Mouse (Mus musculus) MN1 (cell line): ENCODE measurements around the gene Arid1b.
A peak's percentile ranks its signal among the peaks of the same experiment; 100 is the strongest.

Source experiments
- DNase-seq: peaks from one replicate; pipeline ENCODE4 v3.0.0-alpha.2; 2016; ENCODE audit warnings: low spot score

Arid1b gene

DNA sequence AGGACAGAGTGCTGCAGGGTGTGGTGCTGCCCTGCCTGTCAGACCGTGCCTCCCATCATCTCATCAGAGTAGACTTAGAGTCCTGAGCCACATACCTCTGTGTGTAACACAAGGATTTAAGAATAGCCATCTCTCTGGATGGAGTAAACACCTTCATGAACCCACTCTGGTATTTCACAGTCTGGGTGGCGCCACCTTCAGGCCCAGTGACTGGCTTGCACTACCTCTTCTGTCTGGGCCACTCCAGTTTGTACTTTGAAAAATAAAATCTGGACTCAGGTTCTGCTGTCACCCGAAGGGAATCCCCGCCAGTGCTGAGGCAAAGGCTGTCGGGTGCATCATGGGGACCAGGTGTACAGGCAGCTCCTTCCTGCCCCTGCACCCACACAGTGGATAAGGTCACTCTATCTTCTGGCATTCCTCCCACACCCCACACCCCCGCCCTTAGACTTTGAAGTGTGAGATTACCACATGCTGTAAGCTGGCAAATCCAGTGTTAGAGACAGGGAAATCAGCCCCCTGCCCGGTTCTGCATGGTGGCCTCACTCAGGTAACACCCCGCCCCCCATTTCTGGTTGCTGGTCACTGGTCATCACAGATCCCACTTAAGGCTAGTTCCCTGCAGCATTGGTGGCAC lies 327.6 kb downstream of the Arid1b start:
- DNase-seq = no peak

DNA sequence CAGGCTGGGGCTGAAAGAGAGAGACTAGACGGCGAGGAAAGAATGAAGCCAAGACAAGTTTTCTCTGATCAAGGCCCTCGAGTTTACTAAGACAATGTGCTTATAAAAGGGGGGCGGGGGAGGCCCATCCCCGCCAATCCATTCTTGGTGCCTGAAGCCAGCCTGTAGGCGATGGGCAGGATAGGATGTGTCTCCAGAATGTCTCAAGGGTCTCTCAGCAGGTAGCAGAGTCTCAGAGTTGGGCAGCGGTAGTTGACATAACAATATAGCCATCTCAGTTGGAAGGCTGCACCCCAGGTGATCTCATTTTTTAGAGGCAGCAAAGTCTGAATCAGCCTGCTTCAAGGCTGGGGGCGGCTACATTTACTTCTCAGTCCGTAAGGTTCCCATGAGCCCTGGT lies 328.5 kb downstream of the Arid1b start:
- no peak for DNase-seq

DNA sequence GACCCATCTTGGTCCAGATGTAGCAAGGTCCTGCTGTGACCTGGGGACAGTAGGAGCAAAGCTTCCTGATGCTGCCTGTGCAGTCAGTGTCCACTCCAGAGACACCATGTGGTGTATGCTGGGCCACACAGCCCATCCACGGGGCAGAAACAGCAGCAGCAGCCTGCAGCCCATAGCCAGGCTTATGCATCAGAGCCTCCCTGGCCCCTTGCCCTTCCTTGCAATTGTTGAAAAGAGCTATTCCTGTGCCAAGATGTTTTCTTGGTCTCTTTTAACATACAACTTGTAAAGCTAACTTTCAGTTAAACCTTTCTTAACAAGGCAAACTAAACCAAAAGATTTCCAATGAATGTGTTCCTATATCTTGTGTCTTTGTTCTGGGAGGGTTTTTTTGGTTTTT lies 329.6 kb downstream of the Arid1b start:
- no peak for DNase-seq

DNA sequence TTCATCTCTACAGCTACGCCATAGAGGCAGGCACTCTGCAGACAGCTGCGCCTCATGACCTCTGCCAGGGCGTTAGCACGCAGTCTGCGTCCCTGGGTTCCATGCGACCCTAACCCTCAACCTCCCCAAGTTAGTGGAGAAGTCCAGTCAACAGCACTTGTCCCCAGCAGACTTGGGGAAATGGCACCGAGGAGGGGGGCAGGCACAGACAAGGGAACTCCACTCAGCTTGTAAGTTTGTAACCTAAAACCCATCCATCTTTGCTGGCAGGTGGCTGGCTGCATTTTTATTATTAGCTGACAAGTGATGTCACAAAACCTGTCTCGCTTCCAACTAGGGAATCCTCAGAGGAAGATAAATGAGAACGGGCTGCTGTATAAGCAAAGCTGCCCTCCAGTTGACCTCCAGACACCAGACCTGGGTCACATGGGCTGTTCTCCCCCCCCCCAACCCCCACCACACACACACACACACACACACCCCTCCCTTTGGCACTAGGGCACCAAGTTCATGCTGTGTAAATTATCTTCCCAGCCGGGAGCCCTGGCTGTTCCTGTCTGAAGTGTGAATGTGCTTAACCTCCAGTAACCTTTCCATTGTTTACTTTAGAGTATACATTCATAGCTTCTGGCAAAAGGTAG lies 330.2 kb downstream of the Arid1b start:
- DNase-seq = peak; percentile 72

DNA sequence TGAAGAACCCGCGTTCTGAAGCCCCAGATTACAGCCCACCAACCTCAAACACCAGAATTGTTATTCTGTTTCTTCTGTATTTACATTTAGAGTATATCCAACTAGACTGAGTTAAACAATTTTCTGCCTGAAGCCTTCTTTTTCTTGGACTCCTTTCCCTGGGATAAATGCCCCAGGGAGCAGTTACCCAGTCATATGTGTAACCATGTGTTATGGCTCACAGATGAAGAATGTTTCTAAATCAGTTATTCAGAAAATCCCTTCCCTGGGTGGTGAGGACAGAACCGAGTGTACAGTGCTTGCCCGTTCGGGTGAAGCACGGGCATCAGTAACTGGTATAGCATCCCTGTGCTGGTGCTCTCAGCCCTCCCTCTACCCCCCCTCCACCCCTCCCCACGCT lies 332.6 kb downstream of the Arid1b start:
- DNase-seq = no peak

DNA sequence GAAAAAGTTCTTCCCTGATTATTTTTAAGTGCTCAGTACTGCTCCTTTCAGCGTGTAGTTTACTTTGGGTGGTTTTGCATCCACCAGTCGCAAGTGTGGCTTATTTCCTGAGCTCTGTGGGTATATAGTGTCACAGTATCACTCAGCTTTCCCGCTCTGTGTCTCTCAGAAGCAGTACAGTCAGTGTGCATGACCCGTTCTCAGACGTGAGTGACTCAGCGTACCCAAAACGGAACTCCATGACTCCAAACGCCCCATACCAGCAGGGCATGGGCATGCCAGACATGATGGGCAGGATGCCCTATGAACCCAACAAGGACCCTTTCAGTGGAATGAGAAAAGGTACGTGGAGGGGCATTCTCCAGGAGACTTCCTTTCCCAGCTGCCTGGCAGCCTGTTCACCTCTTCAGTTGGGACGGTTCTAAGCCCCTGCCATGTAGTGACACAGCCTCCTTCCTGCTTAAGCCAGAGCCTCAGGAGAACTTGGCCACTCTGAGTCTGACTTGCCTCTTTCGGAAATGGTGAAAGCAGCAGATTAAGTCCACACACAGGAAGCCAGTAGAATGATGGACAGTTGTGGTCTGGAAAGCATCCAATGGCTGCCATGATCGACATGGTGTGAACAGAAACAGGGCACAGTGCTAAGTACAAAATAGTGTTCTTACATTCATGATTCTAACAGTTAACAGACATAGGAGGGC lies 333.5 kb downstream of the Arid1b start:
- no peak for DNase-seq

DNA sequence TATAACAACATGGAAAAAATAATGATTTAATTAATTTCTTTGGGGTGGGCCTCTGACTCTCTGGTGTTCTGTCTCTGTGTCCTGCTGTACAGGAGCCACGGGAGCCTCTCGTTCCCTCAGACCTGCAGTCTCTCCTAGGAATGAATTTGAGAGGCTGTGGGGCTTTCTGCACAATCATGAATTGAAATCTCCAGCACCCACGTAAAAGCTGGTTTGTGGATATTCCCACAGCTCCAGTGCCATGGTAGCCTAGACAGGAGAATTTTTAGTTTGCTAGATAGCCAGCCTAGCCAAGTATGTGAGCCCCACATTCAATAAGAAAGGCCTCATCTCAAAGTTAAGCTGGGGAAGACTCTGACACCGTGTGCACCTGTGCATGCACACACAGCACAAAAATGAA lies 335.3 kb downstream of the Arid1b start:
- no peak for DNase-seq

DNA sequence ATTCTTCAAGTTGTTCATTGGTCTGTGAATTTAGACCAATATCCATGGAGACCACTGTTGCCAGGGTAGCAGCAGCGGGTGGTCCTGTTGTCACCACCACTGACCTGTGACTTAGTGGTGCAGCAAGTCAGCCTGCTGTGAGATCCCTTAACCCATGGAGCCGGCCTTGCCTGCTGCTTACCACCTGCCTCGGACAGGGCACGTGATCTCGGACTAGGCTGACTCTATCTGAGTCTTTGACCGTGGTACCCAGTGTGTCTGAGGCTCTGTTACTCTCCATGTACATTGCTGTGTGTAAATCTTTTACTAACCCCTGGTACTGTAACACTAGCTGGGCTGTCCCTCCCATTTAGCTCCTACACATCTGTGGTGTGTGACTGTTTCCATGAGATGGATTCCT lies 335.9 kb downstream of the Arid1b start:
- no peak for DNase-seq

DNA sequence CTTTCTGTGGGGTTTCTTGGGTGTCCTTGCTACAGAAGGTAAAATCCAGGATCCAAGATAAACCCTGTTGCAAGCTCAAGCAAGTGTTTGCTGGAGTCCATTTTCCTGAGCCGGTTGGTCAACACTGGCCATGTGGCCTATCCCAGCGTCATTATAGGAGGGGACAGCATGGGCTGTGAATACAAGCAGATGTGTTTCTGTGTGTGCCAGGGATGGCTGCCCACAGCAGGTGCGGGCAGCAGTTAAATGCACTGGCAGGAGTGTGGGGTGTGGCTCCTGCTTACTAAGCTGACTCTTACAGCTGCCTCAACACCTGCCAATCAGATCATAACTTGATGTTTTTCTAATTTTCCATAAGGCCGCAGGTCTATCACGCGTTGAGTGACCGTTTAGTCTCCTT lies 336.5 kb downstream of the Arid1b start:
- DNase-seq = no peak

DNA sequence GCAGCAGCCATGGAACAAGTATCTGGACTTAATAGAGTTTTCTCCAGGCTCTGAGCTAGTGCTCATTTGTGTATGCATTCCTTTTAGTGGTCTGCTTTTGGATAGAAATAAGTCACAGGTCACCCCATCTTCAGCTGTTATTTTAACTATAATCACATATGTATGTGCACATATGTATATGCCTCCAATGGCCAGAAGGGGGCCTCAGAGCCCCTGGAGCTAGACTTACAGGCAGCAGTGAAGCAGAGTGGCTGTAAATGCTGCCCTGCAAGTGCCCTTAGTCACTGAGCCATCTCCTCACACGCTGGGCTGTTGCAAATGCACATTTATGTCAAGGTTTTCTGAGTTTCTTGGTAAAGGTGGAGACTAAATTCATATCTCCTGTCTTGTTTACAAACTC lies 337.3 kb downstream of the Arid1b start:
- peak; percentile 30 for DNase-seq

DNA sequence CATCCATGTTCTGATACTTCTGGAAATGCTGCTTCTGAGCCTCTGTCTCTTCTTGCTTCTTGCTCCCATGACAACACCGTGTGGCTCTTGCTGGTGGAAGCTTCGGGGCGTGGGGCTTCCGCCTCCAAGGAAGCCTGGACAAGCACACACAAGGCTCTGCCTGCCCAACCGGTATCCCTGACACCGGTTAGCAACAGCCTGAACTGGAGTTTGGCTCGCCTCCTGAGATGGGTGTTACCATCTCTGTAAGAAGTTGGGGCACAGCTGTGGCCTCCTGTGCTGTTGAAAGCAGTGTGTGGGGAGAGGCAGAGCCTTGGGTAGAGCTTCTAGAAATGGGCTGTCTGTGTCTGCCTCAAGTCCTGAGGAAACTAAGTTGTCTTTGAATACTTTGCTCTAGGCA lies 340.4 kb downstream of the Arid1b start:
- DNase-seq = no peak

DNA sequence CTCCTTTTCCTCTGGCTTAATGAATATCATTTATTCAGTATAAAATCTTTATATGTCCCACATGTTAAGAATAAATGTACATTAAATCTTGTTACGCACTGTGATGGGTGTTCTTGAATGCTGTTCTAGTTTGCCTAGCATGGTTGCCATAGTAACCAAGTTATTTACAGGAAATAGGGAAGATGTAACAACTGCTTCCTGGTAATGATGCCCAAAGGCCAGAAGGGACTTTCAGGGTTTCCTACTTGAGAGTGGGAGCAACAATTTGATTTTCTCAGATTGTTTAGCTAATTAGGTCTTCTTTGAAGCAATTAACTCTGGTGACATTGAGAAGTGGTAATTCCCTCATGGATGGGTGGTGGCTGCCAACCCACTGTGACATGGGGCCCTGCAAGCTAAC lies 350.3 kb downstream of the Arid1b start:
- no peak for DNase-seq

DNA sequence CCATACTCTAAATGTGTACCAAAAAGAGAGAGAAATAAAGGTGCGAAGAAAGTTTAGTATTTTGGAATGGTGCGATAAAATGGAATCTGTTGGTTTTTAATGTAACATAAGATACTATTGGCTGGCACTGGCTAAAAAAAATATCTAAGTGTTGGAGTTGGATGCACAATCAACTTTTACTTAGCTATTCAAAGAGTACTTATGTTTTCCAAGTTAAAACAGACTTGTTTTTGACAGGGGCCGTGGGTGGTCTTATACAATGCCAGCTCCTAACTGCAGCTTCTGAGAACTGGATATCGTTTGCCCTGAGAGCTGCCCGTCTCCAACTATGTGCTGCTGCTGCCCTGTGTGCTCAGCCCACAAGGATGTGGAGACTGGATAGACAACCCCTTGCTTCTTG lies 351.7 kb downstream of the Arid1b start:
- no peak for DNase-seq

DNA sequence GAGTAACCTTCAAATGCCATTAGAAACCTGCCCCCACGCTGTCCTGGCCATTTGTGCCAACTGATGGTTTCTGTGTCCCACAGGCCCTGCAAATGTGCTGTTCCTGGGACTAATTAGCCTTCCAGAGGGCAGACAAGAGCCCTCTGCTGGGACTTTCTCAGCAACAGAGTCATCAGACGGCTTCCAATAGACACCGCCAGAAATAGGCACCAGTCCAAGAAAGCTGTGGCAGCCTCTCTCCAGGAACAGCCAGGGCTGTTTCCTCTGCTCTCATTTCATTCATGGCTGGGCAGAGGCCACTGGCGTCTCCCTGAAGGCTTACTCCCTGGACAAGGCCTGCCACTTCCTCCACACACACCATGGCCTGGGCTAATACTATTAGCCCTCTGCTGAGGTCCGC lies 358.8 kb downstream of the Arid1b start:
- DNase-seq = peak; percentile 90

DNA sequence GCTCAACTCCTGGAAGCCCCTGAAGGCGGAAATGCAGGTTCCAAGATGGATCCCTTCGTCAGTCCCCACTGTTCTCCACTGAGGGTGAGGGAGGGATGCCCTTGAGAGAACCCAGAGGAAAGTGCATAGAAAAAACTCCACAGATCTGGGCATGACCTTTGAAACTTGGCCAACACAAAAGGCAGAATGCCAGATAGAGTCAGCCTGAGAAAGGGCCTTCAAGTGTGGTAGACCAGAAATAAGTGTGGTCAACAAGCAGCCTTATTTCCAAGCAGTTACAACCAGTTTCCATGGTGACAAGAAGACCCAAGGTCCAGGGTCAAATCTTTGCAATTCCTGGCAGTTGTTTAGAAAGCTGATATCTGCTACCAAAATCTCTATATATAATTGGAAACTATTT lies 366.6 kb downstream of the Arid1b start:
- no peak for DNase-seq

DNA sequence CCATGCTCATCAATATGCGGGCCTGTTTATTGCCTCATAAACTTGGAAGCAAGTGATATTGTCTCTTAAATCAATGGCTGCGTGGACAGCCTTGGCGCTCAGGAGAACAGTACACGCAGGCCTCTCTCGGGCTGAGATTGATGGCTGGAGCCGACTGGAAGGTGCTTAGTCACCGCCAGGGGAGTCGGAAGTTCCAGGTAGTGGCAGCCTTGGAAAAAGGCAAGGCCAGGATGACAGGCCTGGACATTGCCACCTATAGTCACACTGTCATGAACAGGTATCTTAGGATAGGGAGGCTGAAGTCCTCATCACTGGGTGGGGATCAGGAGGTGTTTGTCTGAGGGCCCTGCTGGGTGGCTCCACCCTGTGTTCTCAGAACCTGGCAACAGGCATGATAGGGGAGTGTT lies 371.9 kb downstream of the Arid1b start:
- no peak for DNase-seq

DNA sequence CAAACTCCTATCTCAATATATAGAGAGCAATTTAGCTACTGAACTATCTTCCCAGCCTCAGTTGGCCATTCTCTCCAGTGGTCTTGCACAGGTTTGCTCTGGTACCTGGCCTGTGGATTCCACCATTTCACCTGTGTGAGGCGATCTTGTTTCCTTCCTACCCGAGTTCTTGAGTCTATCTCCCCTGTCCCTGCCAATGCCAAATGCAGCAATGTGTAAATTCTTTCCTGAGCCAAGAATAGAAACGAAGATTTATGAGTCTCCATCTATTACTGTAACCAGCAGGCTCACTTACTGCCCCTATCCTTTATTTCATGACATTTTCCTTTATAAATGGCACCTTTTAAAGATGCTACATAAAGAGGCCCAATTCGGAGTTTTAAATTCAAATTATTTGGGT lies 376.9 kb downstream of the Arid1b start:
- DNase-seq = no peak

DNA sequence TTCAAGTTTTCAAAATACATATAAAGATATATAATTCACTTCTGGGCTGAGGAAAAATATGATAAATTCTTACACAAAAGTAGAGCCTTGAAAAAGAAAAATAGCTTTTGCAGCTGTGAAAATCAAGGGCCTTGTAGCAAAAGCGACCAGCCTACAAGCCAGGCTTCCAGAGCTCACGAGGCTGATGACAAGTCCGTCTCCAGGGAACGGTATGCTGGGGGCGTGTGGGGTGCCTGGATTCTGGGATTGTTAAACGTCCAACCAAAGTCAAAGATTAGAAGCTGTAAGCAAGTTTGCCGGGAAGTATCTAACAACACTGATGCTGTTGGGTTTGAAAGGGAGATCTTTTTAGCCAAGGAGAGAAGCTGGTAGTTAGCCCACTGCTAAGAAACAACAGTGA lies 377.4 kb downstream of the Arid1b start:
- DNase-seq = no peak

DNA sequence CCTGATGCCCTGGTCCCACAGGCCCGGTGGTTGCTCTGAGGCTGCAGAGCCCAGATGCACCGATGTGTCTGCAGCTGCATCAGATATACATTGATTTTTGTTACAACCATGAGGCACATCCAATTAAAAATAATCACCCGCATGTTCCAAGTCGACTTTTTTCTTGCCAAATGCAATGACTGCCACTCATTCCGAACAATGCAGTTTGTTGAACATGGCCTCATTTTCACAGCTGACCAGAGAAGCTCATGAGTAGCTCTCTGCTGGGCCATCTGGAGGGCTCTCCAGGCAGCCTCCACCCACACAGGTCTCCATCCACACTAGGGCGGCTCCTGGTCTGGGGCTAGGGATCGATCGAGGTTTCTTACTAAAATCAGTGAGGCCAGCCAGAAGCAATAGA lies 378.8 kb downstream of the Arid1b start:
- DNase-seq = peak; percentile 53

DNA sequence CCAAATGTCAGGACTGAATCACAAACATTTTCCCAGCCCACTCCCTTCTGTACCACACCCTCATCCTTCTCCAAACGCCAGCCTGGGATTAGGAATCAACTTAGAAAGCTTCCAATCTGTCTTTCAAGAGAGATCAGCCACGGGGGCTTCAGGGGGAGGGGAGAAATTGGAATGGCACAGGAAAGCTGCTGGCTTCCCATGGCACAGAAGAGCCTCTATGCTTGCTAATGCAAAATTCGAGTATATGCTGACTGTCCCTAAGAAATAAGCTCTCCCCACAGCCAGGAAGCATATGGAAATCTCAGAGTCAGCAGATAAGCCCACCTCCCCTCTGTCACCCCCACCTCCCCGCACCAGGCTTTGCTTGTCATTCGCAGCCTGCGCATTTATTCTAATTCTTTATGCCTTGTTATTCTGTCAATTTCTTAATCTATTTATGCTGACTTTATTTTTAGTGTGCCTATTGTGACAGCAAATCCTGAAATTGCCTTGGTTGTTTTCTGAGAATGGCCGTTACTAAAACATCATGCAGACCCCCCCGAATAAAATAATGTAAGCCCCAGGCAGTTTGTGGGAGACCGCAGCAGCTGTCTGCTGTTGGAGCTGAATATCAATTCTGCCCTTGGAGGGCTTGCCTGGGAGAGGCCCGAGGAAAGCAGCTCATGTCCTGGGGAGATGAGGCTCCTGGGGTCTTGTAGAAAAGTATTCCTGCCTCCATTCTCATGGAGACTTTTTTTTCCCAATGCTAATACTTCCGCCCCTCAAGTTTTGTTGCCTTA lies 383.2 kb downstream of the Arid1b start:
- DNase-seq = no peak

DNA sequence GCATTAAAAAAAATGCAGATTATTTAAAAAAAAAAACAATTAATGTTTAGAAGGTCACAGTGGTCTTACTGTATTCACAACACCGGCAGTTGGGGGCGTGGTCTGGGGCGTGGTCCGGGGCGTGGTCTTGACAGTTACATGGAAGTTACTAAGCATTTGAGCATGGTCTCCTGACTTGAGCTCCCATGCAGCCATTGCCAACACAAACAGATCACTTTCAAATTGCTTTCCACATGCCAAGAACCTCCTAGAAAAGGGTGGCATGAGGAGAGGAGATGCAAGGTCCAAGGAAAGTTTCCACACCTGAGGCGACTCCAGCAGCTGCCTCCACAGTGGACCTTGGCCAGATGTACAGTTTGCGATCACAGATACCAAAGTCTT lies 383.8 kb downstream of the Arid1b start:
- no peak for DNase-seq

DNA sequence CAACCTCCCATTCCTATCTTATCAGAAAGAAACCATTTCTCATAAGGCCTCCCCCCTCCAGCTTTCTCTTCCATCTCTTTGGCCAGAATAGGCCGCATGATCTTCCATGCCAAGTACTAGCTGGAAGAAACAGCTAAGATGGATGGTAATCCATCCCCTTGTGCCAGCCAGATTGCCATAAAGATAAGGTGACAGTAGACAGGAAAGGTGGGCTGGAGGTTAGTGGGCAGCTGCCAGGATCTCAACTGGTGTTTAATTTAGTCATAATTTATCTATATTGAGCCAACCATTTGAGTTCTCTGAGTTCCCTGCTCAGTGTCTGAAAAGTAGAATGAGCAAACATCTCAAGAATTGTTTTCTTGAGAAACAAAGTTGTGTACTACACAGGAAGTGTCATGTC lies 391.6 kb downstream of the Arid1b start:
- no peak for DNase-seq
